Mouse (Mus musculus): ENCODE results near the gene Uqcc2.

DNA sequence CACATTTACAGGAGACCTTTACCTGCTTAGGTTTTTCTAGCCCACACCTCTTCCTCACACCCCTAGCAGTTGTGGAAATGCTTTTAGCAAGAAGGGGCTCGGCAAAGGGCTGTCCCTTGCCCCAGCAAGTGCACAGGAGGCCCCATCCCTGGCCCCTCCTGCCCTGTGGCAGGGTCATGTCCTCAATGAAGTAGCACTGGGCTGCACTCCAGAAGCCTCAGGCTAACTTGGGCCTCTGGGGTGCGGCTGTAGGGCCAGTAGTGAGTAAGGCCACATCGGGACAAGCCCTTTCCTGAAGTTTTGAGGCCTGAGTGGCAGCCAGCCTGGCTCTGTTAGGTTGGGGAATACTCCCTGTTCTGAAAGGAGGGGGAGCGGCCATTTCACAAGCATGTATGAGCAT, 27.2 kb upstream of the Uqcc2 start:
- TF ChIP-seq CTCF (IDR thresholded peaks at IDR 0.05; ENCODE audit: borderline replicate concordance, insufficient read depth, low read length) (no peak), POLR2A (IDR thresholded peaks at IDR 0.05; ENCODE audit: low read depth, low read length) (no peak)
